Mouse (Mus musculus) erythroblast, embryonic 14.5 days (primary cell): ENCODE measurements around the gene Gm4881. TPM values are rescaled to one million over a fixed set of nuclear protein-coding genes. Genes with fewer than 3 reads are reported as not detected.

Experiments
- H3K27me3 ChIP-seq: 2 replicates; pipeline ENCODE4 v1.6.1; 2012; ENCODE audit warnings: inconsistent platforms; ENCODE audit not compliant: control insufficient read depth
- H3K36me3 ChIP-seq: 2 replicates; pipeline ENCODE4 v1.6.1; 2012; ENCODE audit warnings: mild to moderate bottlenecking, inconsistent platforms; ENCODE audit not compliant: control insufficient read depth
- H3K4me1 ChIP-seq: 2 replicates; pipeline ENCODE4 v1.6.1; 2012; ENCODE audit warnings: inconsistent platforms; ENCODE audit not compliant: control insufficient read depth
- H3K4me3 ChIP-seq: replicated peaks from 2 replicates; pipeline ENCODE3; 2012; ENCODE audit warnings: moderate library complexity, mild to moderate bottlenecking, inconsistent platforms
- H3K9me3 ChIP-seq: 2 replicates; pipeline ENCODE4 v1.6.1; 2012; ENCODE audit warnings: low read length, inconsistent platforms, mixed read lengths; ENCODE audit not compliant: control insufficient read depth
- GATA1 ChIP-seq: IDR thresholded peaks from 2 replicates; pipeline ENCODE4 v1.6.1; 2012; ENCODE audit warnings: low read length, inconsistent platforms, mixed read lengths
- TAL1 ChIP-seq: IDR thresholded peaks from 3 replicates; pipeline ENCODE4 v1.6.1; 2012; ENCODE audit warnings: low read length, inconsistent platforms, mixed read lengths
- polyA plus RNA-seq: library from polyadenylated mRNA; stranded (reverse); fragments of >175 nt; gene quantifications from 2 replicates; pipeline ENCODE4 v1.2.3, GENCODE M21; 2012

Gene Gm4881
- polyA plus RNA-seq = not detected in 2 replicates

DNA sequence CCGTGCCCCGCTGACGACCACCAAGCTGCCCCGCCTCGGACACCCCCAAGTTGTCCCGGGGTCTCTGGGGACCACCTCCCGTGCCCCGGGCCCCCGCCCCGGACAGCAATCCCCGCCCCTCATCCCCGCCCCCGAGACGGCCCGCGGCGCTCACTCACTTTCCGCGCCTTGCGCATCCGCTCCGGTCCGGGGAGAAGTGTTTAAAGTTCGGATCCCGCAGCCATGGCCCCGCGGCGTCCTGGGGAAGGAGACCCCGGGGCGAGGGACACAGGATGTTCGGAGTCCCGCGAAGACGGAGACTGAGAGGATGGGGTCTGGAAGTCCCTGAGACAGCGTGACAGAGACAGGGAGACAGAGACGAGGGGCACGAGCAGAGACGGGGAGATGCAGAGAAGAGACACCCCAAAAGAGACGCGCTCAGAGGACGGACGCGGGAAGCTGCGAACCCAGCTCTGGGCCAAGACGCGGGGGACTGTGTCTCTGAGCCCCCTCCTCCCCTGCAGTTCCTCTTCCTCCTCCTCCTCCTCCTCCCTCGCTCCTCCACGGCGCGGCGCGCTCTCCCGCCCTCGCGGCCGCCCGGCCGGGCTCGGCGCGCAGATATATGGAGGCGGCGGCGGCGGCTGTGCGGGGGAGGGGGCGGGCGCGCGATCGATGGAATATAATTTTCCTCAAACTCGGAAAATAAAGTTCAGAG is at the start of gene Gm4881:
TSS of gene Gm4881 (minus strand) at position 238 of the 694 bp plus-strand sequence.
- Histone ChIP-seq H3K4me3 (no peak within 1 kb of the TSS), H3K36me3 (no peaks in the 10 kb centered on the region), H3K4me1 (no peaks in the 10 kb centered on the region), H3K27me3 (peaks cover 96% of the 10 kb centered on the region), H3K9me3 (no peaks in the 10 kb centered on the region)
- no peak for TF ChIP-seq GATA1
- no peak for TF ChIP-seq TAL1

DNA sequence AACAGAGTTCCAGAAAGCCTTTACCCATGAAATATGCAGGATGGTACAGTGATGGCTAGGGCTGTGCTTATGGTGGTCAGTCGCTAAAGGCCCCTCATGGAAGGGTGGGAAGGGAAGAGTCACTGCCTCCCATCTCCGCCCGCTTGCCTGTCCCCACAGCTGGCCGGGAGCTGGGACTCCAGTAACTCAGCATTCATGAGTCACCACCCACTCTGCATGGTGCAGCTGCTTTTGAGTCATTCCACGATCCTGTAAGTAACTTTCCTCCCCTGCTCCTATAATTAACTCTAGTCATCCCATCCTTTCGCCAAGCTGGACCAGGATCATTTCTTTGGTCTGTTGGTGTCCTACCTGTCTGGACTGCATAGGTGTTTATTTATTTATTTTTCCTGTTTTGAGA is 48.8 kb upstream of the Gm4881 start:
- Histone ChIP-seq H3K36me3 (no peaks in the 10 kb centered on the region), H3K4me3 (no peak overlapping the region), H3K27me3 (peaks cover 5% of the 10 kb centered on the region), H3K4me1 (no peaks in the 10 kb centered on the region), H3K9me3 (no peaks in the 10 kb centered on the region)
- no peak for TF ChIP-seq TAL1
- no peak for TF ChIP-seq GATA1

DNA sequence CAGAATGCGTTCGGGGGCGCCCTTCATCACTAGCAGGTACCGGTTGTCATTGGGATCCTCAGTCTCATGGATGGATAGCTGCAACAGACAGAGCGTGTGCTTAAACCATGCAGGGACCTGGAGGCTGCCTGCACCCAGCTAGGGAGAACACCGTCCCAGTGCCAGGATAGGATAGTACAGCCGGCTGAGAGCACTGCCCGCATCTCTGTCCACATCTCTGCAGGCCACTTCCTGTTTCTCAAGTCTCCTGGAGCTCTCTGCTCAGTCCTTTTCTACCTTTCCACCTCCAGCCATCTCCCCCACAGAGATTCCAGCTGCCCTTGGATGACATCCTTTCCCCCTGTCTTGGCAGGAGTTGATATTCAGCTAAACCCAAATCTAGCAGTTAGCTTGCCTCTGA is 46.2 kb upstream of the Gm4881 start:
- TF ChIP-seq TAL1 = no peak
- no peak for TF ChIP-seq GATA1
- no peaks in the 10 kb centered on the region for H3K9me3 ChIP-seq
- H3K27me3 ChIP-seq = peaks cover 5% of the 10 kb centered on the region

DNA sequence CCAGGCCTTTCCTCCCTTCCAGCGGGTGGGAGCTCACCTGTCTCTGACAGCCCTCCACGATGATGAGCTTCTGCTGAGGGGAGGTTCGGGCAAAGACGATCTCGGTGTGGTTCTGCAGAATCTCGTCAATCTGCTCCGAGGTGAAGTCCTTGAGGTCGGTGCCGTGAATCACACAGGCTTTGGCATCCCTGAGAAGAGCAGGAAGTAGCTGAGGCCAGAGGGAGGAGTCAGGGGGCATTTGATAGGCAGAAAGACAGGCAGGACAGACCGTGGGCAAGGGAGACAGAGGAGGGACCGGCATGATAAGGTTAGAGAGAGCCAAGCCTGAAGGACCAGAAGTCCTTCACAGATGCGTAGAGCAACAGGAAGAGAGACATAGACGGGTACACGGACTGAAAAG is 43.6 kb upstream of the Gm4881 start:
- H3K27me3 ChIP-seq = 0 out of 2 replicates have a peak, but pooled peaks cover 1% of the 10 kb centered on the region
- TF ChIP-seq TAL1 (no peak), GATA1 (no peak)
- H3K9me3 ChIP-seq = no peaks in the 10 kb centered on the region
- H3K36me3 ChIP-seq = no peaks in the 10 kb centered on the region
- no peak overlapping the region for H3K4me3 ChIP-seq
- no peaks in the 10 kb centered on the region for H3K4me1 ChIP-seq

More for the DNA sequence above, 46.2 kb upstream of the Gm4881 start:
- Histone ChIP-seq H3K4me3 (no peak overlapping the region), H3K4me1 (no peaks in the 10 kb centered on the region), H3K36me3 (no peaks in the 10 kb centered on the region)

DNA sequence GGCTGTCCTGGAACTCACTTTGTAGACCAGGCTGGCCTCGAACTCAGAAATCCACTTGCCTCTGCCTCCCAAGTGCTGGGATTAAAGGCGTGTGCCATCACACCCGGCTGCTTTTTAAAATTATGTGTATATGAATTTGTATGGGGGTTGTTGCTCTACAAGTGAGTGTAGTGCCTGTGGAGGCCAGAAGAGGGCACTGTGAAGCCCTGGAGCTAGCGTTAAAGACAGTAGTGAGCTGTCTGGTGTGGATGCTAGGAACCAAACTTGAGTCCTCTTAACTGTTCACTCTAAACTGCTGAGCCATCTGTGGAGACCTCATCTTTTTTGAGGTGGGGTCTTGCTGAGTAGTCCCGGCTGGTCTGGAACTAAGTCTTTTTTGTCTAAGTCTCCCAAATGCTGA is 41.5 kb upstream of the Gm4881 start:
- Histone ChIP-seq H3K4me3 (no peak overlapping the region), H3K4me1 (no peaks in the 10 kb centered on the region), H3K9me3 (no peaks in the 10 kb centered on the region), H3K36me3 (no peaks in the 10 kb centered on the region), H3K27me3 (no peaks in the 10 kb centered on the region)
- TF ChIP-seq TAL1 = no peak
- TF ChIP-seq GATA1 = no peak

DNA sequence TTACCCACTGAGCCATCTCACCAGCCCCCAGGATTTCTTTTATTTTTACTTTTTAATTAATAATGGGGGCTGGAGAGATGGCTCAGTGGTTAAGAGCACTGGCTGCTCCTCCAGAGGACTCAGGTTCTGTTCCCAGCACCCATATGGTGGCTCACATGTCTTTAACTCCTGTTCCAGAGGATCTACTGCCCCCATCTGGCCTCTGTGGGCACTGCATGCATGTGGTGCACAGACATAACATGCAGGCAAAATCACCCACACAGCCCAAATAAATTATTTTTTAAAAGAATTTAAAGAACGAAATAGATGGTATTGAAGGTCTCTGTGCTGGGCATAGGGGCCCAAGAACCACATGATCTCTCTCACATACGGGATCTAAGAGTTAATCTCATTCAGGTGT is 40.0 kb upstream of the Gm4881 start:
- Histone ChIP-seq H3K4me3 (no peak overlapping the region), H3K9me3 (no peaks in the 10 kb centered on the region), H3K27me3 (no peaks in the 10 kb centered on the region), H3K36me3 (no peaks in the 10 kb centered on the region), H3K4me1 (no peaks in the 10 kb centered on the region)
- no peak for TF ChIP-seq TAL1
- no peak for TF ChIP-seq GATA1

DNA sequence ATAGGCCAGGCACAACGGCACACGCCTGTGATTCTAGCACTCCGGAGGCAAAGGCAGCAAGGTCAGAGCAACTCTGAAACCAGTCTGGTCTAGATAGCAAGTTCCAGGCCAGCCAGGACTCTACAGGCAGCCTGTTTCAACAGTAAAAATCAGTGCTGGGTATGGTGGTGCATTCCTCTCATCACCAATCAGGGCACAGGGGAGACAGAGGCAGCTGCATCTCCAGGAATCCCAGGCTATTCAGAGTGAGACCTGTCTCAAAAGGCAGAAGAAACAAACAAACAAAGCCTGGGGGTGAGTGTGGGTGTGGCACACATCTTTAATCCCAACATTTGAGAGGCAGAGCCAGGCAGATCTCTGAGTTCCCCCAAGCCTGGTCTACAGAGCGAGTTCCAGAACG is 39.1 kb upstream of the Gm4881 start:
- Histone ChIP-seq H3K4me3 (no peak overlapping the region), H3K36me3 (no peaks in the 10 kb centered on the region), H3K4me1 (no peaks in the 10 kb centered on the region), H3K27me3 (no peaks in the 10 kb centered on the region), H3K9me3 (no peaks in the 10 kb centered on the region)
- TF ChIP-seq GATA1 = no peak

DNA sequence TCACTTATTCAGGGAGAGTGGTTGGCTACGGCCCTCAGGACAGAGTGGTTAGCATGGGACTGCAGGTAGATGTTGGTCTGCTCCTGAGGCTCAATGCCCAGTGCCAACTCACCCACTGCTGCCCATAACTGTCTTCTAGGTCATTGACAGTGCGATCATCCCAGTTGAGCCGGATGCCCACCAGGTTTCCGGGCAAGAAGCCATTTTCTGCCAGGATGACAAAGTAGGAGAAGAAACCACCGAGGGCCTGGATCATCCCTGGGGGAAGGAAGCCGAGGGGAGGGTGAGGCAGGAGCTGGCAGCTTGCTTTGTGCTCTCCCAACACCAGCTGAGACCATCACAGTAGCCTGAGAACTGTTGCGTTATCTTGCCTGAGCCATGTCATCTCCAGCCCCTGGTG is 36.1 kb upstream of the Gm4881 start:
- Histone ChIP-seq H3K4me1 (no peaks in the 10 kb centered on the region), H3K27me3 (no peaks in the 10 kb centered on the region), H3K9me3 (no peaks in the 10 kb centered on the region), H3K4me3 (no peak overlapping the region), H3K36me3 (no peaks in the 10 kb centered on the region)
- no peak for TF ChIP-seq GATA1
- TF ChIP-seq TAL1 = no peak

DNA sequence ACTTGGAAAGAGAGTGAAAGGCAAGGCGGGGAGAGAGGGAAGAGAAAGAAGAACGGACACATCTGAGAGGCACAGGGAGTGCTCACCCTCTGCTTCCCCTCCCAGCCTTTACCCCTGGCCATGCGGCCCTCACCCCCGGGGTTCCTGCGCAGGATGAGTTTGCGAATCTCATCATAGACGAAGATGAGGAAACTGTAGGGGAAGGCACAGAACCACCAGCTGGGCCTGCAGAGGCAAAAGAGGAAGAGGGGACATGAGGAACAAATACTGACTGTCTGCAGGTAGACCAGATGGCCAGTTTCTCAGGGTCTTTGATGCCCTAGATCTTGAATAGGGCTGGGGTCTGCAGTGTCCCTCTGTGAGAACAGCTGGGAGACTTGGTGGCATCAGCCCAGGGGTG is 34.5 kb upstream of the Gm4881 start:
- Histone ChIP-seq H3K4me1 (peaks cover 6% of the 10 kb centered on the region), H3K9me3 (no peaks in the 10 kb centered on the region), H3K27me3 (no peaks in the 10 kb centered on the region), H3K4me3 (no peak overlapping the region), H3K36me3 (no peaks in the 10 kb centered on the region)
- TF ChIP-seq TAL1 (no peak), GATA1 (no peak)

DNA sequence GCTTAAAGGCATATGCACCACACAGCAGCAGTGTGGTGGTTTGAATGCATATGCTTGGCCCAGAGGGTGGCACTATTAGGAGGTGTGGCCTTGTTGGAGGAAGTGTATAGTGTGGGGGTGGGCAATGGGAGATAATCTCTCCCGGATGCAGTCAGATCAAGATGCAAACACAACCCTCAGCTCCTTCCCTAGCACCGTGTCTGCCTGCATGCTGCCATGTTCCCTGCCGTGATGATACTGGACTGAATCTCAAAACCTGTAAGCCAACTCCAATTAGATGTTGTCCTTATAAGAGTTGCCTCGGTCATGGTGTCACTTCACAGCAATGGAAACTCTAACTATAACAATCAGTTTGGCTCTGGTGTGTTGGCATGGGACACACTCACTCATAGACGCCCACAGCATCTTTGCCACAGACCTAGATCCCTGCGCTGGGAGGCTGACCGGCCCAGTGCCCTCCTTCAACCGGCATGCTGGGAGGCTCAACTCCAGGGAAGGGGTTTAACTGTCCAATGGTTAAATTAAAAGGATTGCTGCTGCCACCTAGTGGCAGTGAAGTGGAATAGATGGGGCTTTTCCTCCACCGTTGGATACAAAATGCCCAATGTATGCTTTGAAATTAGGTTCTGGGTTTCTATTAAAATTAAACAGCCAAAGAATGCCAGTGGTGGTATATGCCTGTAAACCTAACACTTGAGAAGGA is 30.8 kb upstream of the Gm4881 start:
- H3K27me3 ChIP-seq = no peaks in the 10 kb centered on the region
- TF ChIP-seq GATA1 (no peak), TAL1 (no peak)
- H3K4me3 ChIP-seq = no peak overlapping the region
- peaks cover 3% of the 10 kb centered on the region for H3K36me3 ChIP-seq
- no peaks in the 10 kb centered on the region for H3K9me3 ChIP-seq
- H3K4me1 ChIP-seq = peaks cover 29% of the 10 kb centered on the region
